Mouse (Mus musculus) kidney, embryonic 16.5 days (tissue): Measurements from ENCODE around the gene Insig1. TPM values are rescaled to one million over a fixed set of nuclear protein-coding genes. Genes with fewer than 3 reads are reported as not detected.

Source experiments
- ATAC-seq: fragments of 200-750 bp; cut with Nextera tagmentation; 2 replicates; pipeline ENCODE4 v1.8.0; 2017; ENCODE audit warnings: moderate TSS enrichment; ENCODE audit not compliant: low FRiP score, low TSS enrichment
- H3K27ac ChIP-seq: fragments of 300-500 bp; sonication (generic); 2 replicates; pipeline ENCODE4 v1.5.1; 2014; ENCODE audit warnings: low read length
- H3K27me3 ChIP-seq: fragments of 300-500 bp; sonication (generic); 2 replicates; pipeline ENCODE4 v1.6.1; 2014; ENCODE audit warnings: low read length, control low read depth, mixed read lengths; ENCODE audit not compliant: insufficient read depth
- H3K36me3 ChIP-seq: fragments of 300-500 bp; sonication (generic); 2 replicates; pipeline ENCODE4 v1.6.1; 2014; ENCODE audit warnings: low read length, control low read depth, mixed read lengths; ENCODE audit not compliant: insufficient read depth
- H3K4me1 ChIP-seq: fragments of 300-500 bp; sonication (generic); 2 replicates; pipeline ENCODE4 v1.6.1; 2014; ENCODE audit warnings: low read length, control low read depth, mixed read lengths; ENCODE audit not compliant: insufficient read depth
- H3K4me2 ChIP-seq: fragments of 300-500 bp; sonication (generic); replicated peaks from 2 replicates; pipeline ENCODE4 v1.6.1; 2014; ENCODE audit warnings: low read depth, low read length
- H3K4me3 ChIP-seq: fragments of 300-500 bp; sonication (generic); 2 replicates; pipeline ENCODE4 v1.5.1; 2014; ENCODE audit warnings: mild to moderate bottlenecking, low read length
- H3K9ac ChIP-seq: fragments of 300-500 bp; sonication (generic); replicated peaks from 2 replicates; pipeline ENCODE4 v1.6.1; 2014; ENCODE audit warnings: low read length
- H3K9me3 ChIP-seq: fragments of 300-500 bp; sonication (generic); 2 replicates; pipeline ENCODE4 v1.6.1; 2016; ENCODE audit warnings: low read length, control low read depth
- WGBS: fragments of 180-500 bp; shearing (Covaris S2); extraction: QIAGEN DNeasy Blood & Tissue Kit; methylation state at CpG from one replicate; pipeline ENCODE4 v1.1.7; 2014; 5-methylcytosine and 5-hydroxymethylcytosine counted together
- polyA plus RNA-seq: library from polyadenylated mRNA; unstranded; fragments of >200 nt; fragmentation: Nextera tagmentation; extraction: Ambion mirVana; gene quantifications from 2 replicates; pipeline ENCODE4 v1.2.1, GENCODE M21; 2015

Insig1 gene
- polyA plus RNA-seq, 1 experiment from 2014 or later, result 40.2 TPM

DNA sequence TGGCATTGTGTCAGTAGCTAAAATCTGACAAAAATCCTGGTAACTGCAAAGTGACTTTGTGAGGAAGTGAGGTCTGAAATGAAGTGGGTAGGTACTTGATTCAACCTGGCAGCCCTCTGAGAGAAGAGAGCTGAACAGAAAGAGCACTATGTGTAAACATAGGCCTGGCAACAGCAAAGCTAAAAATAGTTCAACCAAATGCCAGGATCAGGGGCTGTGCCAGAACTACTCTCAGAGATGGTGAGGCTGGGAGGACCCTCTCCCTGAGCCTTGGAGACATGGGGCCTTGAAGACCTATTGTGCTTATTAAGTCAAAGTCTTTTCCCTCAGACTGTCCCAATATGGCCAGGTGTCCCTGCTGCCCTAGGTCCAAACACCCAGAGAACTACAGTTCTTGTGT lies 10.7 kb upstream of the Insig1 start:
- no peaks in the 10 kb centered on the region for H3K4me1 ChIP-seq
- no peaks in the 10 kb centered on the region for H3K36me3 ChIP-seq
- no peak overlapping the region for H3K4me3 ChIP-seq
- H3K9me3 ChIP-seq, result no peaks in the 10 kb centered on the region
- H3K27me3 ChIP-seq, result no peaks in the 10 kb centered on the region
- no peak overlapping the region for H3K4me2 ChIP-seq
- ATAC-seq, result no peak
- no peak overlapping the region for H3K27ac ChIP-seq
- no peak overlapping the region for H3K9ac ChIP-seq

DNA sequence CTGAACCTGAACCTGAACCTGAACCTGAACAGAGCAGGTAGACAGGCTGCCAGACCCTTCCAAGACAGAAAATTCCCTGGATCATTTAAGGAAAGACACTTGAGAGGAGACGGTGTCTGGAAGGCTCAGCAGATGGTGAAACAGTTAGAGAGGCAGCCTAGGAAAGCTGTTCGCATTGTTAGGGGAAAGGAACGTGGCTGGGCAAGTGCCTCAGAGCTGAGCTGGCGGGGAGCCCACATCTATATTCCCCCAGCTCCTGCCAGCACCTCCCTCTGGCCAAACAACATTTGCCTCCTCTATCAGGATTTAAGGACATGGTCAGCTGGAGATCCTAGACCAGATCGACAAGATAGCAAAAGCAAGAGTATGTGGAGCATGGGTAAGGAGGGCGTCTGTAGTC lies 10.2 kb upstream of the Insig1 start:
- Histone ChIP-seq H3K4me1 (no peaks in the 10 kb centered on the region), H3K9ac (no peak overlapping the region), H3K4me3 (no peak overlapping the region), H3K27ac (no peak overlapping the region), H3K9me3 (no peaks in the 10 kb centered on the region), H3K4me2 (no peak overlapping the region), H3K36me3 (no peaks in the 10 kb centered on the region), H3K27me3 (no peaks in the 10 kb centered on the region)
- WGBS, result 83% methylated on average over 6 of the region's 6 CpGs
- no peak for ATAC-seq

DNA sequence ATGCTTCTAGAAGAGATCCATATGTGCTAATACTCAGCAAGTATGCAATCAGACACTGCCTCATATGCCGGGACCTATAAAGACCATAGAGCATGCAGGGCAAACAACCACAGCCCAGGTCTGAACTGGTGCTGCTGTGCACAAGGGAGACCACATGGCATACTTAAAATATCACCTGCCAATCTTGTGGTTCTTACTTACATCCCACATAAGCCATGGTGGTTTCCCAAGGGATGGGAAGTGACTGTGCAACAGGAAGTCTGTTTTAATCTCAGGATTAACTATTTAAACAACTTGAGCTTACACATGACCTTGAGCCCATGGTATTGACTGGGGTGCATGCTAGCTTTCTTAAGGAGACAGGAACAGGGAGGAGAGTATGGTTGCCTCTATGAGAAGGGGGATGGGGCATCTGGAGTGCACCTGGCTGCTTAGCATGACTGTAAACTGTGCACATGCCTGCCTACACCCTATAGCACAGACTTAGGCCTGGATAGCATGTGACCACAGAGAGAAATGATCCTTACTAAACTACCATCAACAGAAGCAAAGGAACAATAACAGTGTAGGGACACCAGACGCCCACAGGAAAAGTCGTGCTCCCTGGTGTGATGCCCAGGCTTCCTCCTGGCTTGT lies 7.1 kb upstream of the Insig1 start:
- WGBS, result 69% methylated on average over 3 of the region's 3 CpGs
- Histone ChIP-seq H3K4me3 (no peak overlapping the region), H3K9me3 (no peaks in the 10 kb centered on the region), H3K36me3 (no peaks in the 10 kb centered on the region), H3K4me1 (no peaks in the 10 kb centered on the region), H3K27me3 (no peaks in the 10 kb centered on the region), H3K9ac (no peak overlapping the region), H3K27ac (no peak overlapping the region), H3K4me2 (no peak overlapping the region)
- no peak for ATAC-seq

DNA sequence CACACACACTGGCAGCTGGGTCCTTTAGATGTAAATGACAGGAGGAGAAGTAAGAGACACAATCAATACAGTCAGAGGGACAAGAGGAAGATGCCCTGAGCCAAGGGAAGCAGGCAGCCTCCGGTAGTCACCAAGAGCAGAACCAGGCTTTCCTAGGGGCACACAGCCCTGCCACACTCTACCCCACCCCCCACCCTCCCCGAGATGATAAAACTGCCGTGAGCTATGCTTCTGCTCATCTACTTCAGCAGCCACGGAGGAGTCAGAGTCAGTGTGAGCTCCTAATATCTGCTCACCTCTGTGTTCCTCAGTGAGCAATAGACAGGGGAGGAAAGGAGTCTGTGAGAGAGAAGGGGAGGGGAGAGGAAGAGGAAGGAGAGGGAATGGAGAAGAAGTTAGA lies 5.9 kb upstream of the Insig1 start:
- H3K36me3 ChIP-seq, result no peaks in the 10 kb centered on the region
- H3K27ac ChIP-seq, result no peak overlapping the region
- H3K9me3 ChIP-seq, result no peaks in the 10 kb centered on the region
- no peaks in the 10 kb centered on the region for H3K27me3 ChIP-seq
- no peak overlapping the region for H3K4me2 ChIP-seq
- peaks cover 9% of the 10 kb centered on the region; the same call in 1 of the 2 replicates for H3K4me1 ChIP-seq
- H3K4me3 ChIP-seq, result no peak overlapping the region
- no peak overlapping the region for H3K9ac ChIP-seq
- ATAC-seq, result no peak
- 67% methylated on average over 4 of the region's 4 CpGs for WGBS

DNA sequence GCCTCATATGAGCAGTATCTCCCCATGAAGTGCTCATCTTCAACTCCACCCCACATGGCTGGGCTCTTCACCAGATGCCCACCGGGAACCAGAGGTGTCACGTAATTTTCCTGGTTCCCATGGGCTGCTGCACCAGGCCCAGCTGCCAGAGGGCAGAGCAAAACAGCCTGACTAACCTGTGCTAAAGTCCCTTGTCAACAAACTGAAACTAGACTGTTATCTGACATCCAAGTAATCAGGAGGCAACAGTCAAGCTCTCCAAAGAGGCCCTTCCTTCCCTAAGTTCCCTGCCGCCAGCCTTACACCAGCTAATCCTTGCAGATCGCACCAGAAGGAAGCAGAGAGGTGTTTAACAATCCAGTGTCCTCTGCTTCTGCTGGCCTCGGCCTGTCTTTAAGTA lies 4.9 kb upstream of the Insig1 start:
- H3K27ac ChIP-seq, result no peak overlapping the region
- no peaks in the 10 kb centered on the region for H3K36me3 ChIP-seq
- H3K9me3 ChIP-seq, result no peaks in the 10 kb centered on the region
- no peak overlapping the region for H3K4me2 ChIP-seq
- no peak overlapping the region for H3K9ac ChIP-seq
- no peaks in the 10 kb centered on the region for H3K27me3 ChIP-seq
- no peak overlapping the region for H3K4me3 ChIP-seq
- ATAC-seq, result no peak
- peaks cover 12% of the 10 kb centered on the region; the same call in 1 of the 2 replicates for H3K4me1 ChIP-seq
- 73% methylated on average over 5 of the region's 5 CpGs for WGBS

DNA sequence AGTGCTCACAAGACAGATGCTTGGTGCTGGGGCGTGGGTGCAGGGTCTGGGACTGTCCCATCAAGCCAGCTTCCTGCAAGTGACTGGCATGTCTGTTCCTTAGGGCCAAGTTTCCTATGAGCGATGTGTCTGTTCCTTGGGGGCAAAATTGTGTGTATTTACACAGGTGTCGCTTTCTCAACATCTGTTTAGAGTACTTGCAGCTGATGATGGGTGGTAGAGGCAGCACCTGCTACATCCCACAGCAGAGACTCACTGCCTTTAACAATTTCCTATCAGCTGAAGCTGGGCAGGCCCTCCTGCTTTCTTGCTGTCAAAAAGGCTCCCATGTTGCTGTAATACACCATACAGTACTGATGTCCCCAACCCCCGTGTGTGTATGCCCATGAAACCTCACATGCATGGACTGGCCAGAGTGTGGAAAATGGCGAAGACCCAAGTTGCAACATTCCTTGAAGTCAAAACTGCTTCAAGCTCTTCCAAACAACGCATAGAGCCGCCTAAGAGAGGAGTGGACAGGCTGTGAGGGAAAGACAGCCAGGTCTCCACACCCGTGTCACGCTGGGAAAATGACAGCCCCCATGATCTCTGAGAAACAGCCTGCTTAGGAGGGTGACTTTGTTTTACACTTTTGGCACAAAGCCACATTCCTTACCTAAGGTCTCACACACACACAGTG lies 875 bp upstream of the Insig1 start:
- ATAC-seq, result no peak; the same call in 1 of the 2 replicates
- 17% methylated on average over 9 of the region's 9 CpGs for WGBS
- Histone ChIP-seq H3K27ac (peak overlapping the region; percentile 82), H3K9ac (peak overlapping the region; percentile 70), H3K27me3 (no peaks in the 10 kb centered on the region), H3K4me1 (peaks cover 26% of the 10 kb centered on the region), H3K4me2 (peak overlapping the region; percentile 64), H3K36me3 (peaks cover 20% of the 10 kb centered on the region), H3K4me3 (peak overlapping the region; percentile 81), H3K9me3 (no peaks in the 10 kb centered on the region)

DNA sequence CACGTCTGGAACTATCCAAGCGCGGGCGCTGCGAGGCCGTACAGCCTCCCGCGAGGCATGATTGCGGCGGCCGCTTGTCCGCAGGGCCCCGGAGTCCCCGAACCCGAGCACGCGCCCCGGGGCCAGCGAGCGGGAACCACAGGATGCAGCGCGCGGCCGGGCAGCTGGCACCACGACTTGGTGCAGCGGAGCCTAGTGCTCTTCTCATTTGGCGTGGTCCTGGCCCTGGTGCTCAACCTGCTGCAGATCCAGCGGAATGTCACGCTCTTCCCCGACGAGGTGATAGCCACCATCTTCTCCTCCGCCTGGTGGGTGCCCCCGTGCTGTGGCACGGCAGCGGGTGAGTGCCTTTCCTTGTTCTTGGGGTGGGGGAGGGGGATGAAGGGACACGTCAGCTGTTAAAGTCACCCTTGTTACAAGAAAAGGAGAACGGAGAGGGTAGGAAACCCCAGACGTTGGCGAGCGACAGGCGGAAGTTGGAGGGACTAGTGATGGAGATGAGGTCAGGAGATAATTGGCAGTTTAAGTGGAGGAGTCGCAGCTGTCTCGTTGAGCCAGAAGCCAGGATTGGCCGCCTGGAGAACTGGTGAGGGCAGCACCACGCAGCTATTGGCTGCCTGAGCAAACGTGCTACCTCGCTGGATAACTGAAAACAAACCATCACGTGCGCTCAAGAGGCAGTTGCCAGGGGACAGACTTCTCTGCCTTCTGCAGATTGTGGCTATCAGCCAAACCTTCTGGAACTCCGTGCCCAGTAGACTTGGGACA lies 477 bp downstream of the Insig1 start:
- Histone ChIP-seq H3K9me3 (no peaks in the 10 kb centered on the region), H3K27me3 (no peaks in the 10 kb centered on the region), H3K4me2 (peak overlapping the region; percentile 65), H3K27ac (peak overlapping the region; percentile 88), H3K4me3 (peak overlapping the region; percentile 81), H3K9ac (peak overlapping the region; percentile 83), H3K36me3 (peaks cover 32% of the 10 kb centered on the region), H3K4me1 (peaks cover 26% of the 10 kb centered on the region)
- under 1% methylated on average over 50 of the region's 50 CpGs for WGBS
- ATAC-seq, result peak; percentile 81

DNA sequence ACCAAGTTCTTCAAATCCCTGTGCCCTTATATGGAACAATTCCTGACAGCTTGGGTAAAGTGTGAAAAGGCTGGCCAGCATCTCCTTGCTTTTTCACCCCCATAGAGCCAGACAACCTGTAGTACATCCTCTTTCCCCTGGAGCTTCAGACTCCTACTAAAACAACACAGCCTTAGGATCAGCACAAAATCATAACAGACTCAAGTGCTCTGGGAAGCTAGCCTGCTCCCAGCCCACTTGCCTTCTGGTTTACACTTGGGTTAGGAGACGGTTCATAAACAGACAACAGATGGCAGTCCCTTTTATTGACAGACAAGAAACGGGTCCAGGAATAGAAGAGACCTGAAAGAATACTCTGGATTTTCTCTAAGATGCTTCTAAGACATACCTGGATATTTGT lies 8.3 kb downstream of the Insig1 start:
- Histone ChIP-seq H3K9ac (no peak overlapping the region), H3K36me3 (peaks cover 23% of the 10 kb centered on the region), H3K4me1 (no peaks in the 10 kb centered on the region), H3K4me2 (no peak overlapping the region), H3K27me3 (no peaks in the 10 kb centered on the region), H3K9me3 (no peaks in the 10 kb centered on the region), H3K4me3 (no peak overlapping the region), H3K27ac (no peak overlapping the region)
- 65% methylated on average over 2 of the region's 2 CpGs for WGBS
- ATAC-seq, result no peak

DNA sequence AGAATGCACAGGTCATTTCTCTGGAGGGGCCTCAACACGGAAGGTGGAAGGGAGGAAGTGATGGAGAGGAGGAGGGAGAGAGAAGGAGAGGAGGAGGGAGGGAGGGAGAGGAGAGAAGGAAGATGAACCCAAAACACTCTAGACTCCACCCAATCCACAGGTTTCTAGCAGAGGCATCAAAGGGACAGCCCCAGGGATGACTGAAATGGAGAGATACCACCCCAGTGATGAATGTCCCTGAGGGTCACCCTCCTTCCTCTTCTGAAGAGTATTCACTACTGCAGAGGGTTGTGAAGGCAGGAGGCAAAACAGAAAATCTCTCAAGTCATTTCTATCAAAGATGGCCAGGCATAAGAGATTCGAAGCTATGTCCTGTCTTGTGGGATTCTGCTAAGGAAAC lies 10.0 kb downstream of the Insig1 start:
- Histone ChIP-seq H3K9ac (no peak overlapping the region), H3K4me1 (no peaks in the 10 kb centered on the region), H3K27me3 (no peaks in the 10 kb centered on the region), H3K36me3 (peaks cover 8% of the 10 kb centered on the region; the same call in 1 of the 2 replicates), H3K9me3 (no peaks in the 10 kb centered on the region), H3K27ac (no peak overlapping the region), H3K4me2 (no peak overlapping the region), H3K4me3 (no peak overlapping the region)
- WGBS, result 78% methylated on average over 2 of the region's 2 CpGs
- no peak for ATAC-seq

DNA sequence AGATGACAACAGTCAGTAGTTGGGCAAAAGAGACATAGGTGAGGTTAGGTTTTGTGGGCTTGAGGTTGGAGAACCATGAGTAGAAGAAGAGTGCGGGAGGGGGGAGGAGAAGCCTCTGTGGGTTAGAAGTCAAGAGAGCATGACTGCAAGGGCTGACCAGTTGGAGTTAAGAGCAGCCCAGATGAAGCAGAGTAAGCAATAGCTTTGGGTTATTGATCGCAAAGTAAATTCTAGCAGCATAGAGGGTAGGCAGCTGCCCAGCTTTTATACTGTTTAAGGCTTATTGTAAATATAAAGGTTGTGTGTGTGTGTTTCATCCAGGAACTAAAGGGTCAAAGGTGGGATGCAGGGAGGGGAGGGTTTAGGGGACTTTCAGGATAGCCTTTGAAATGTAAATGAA lies 10.7 kb downstream of the Insig1 start:
- Histone ChIP-seq H3K27ac (no peak overlapping the region), H3K9me3 (no peaks in the 10 kb centered on the region), H3K4me2 (no peak overlapping the region), H3K27me3 (no peaks in the 10 kb centered on the region), H3K9ac (no peak overlapping the region), H3K36me3 (0 out of 2 replicates have a peak, but pooled peaks cover under 1% of the 10 kb centered on the region), H3K4me3 (no peak overlapping the region), H3K4me1 (no peaks in the 10 kb centered on the region)
- no peak for ATAC-seq
- 88% methylated on average over 2 of the region's 2 CpGs for WGBS
